Mouse (Mus musculus): Measurements from ENCODE around the gene Prpf4b. TPM values are rescaled to one million over a fixed set of nuclear protein-coding genes. Genes with fewer than 3 reads are reported as not detected.

Prpf4b gene
- 114 TPM for polyA plus RNA-seq (2017; shearing (Covaris generic))

GRCm38 (mm10) chr13:34875166-34875710 is at the start of gene Prpf4b:
TSS of gene Prpf4b (plus strand) at chr13:34875302.

GRCm38 (mm10) chr13:34924210-34924609 is 49.1 kb downstream of the Prpf4b start, which contains the start of the genes Fam217a and 4933417A18Rik:
TSS of gene Fam217a (minus strand) at chr13:34924310.
TSS of gene 4933417A18Rik (plus strand) at chr13:34924409.

Other genes with a start within 250 kb of the Prpf4b start
- not detected for gene Pxdc1, start 221.8 kb upstream of the Prpf4b start, polyA plus RNA-seq (2017; shearing (Covaris generic))
- not detected for gene Fam50b, start 140.5 kb upstream of the Prpf4b start, polyA plus RNA-seq (2017; shearing (Covaris generic))
- gene Fam217a, start 49.0 kb downstream of the Prpf4b start, polyA plus RNA-seq (2017; shearing (Covaris generic)) = not detected
- gene 4933417A18Rik, start 49.1 kb downstream of the Prpf4b start, polyA plus RNA-seq (2017; shearing (Covaris generic)) = not detected
- gene Eci3, start 88.5 kb downstream of the Prpf4b start, polyA plus RNA-seq (2017; shearing (Covaris generic)) = not detected
- gene Eci2, start 151.8 kb downstream of the Prpf4b start, polyA plus RNA-seq (2017; shearing (Covaris generic)) = 36.0 TPM

All from naive thymus-derived CD4-positive, alpha-beta T cell, adult 5 months (primary cell).